14 mouse cellular contexts compared by ENCODE assay signal in the genomic region with DNA sequence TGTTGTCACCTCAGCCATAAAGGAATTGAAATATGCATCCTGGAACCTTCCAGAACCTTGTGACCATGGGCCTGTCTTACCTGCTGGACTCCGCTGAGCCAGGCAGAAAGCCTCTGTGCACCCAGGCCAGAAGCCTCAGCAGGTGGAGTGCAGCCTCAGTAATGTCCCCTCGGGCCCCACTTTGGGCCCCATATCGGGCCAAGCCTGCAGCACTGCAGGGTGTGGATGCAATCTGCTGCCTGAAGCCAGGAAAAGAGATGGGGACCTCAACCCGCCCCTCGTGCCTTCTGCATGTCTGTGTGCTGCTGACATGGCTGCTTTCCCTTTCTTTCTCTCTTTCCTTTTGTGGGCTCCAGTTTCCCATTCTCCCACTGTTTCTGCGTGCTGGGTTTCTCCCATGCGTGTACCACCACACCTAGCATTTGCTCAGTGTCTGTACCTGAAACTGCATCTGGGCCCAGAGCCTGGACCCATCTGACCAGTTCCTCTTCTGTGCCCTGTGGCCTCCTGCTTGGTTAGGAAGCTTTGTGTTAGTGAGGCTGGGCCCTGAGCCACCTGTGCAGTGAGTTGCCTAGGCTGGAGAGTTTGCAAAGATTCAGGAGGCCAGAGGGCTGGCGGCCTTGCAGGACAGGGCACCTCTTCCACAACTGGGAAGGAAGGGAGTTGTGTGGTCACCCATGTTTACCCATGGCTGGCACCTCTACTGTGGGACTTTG. TPM values are rescaled to one million over a fixed set of nuclear protein-coding genes. Genes with fewer than 3 reads are reported as not detected.
DNase-seq lines count a peak whose midpoint lies in the region; ATAC-seq and TF ChIP-seq lines count a peak whose summit lies in the region.
"Had no signal": no experiment of that assay in that cellular context is flagged by ENCODE, and none has a peak within 500 bp of the region (broad histone marks: within the 10 kb centered on the region; RNA-seq: fewer than 3 reads in every experiment).

No protein-coding gene starts in this region.

- no peak overlapping the region for H3K4me2 ChIP-seq in hindbrain, embryonic 13.5 days
- no peak overlapping the region for H3K4me2 ChIP-seq in hindbrain, embryonic 12.5 days (replicated peaks)
- peak overlapping the region; percentile 27; the same call in 1 of the 2 replicates for H3K4me2 ChIP-seq in intestine, postnatal 0 days (replicated peaks; ENCODE audit: low read depth)
- H3K4me2 ChIP-seq: limb, embryonic 12.5 days; midbrain, embryonic 13.5 days had no signal

- H3K4me3 ChIP-seq in hindbrain, embryonic 13.5 days = no peak overlapping the region
- no peak overlapping the region for H3K4me3 ChIP-seq in hindbrain, embryonic 12.5 days
- H3K4me3 ChIP-seq in G1E (ENCODE audit: low read depth, low read length) = peak overlapping the region; percentile 63; the same call in 1 of the 2 replicates
- H3K4me3 ChIP-seq in intestine, postnatal 0 days (ENCODE audit: low read depth, low read length) = no peak overlapping the region
- H3K4me3 ChIP-seq: limb, embryonic 12.5 days; midbrain, embryonic 13.5 days had no signal

- no peaks in the 10 kb centered on the region for H3K27me3 ChIP-seq in hindbrain, embryonic 13.5 days
- no peaks in the 10 kb centered on the region for H3K27me3 ChIP-seq in hindbrain, embryonic 12.5 days
- no peaks in the 10 kb centered on the region for H3K27me3 ChIP-seq in G1E (ENCODE audit: insufficient read depth, low read length)
- H3K27me3 ChIP-seq in intestine, postnatal 0 days (replicated peaks; ENCODE audit: control insufficient read depth, insufficient read depth, low read length) = no peaks in the 10 kb centered on the region
- H3K27me3 ChIP-seq: limb, embryonic 12.5 days; midbrain, embryonic 13.5 days had no signal

- H3K9ac ChIP-seq in hindbrain, embryonic 13.5 days = peak overlapping the region; percentile 58
- no peak overlapping the region for H3K9ac ChIP-seq in hindbrain, embryonic 12.5 days
- H3K9ac ChIP-seq in intestine, postnatal 0 days (ENCODE audit: low read depth, low read length) = no peak overlapping the region
- H3K9ac ChIP-seq: limb, embryonic 12.5 days had no signal

- H3K4me1 ChIP-seq in hindbrain, embryonic 13.5 days (replicated peaks) = peaks cover 57% of the 10 kb centered on the region
- peaks cover 37% of the 10 kb centered on the region for H3K4me1 ChIP-seq in hindbrain, embryonic 12.5 days
- peaks cover 79% of the 10 kb centered on the region for H3K4me1 ChIP-seq in G1E (ENCODE audit: insufficient read depth, low read depth, low read length)
- 0 out of 2 replicates have a peak, but pooled peaks cover 6% of the 10 kb centered on the region for H3K4me1 ChIP-seq in intestine, postnatal 0 days (replicated peaks; ENCODE audit: control insufficient read depth, insufficient read depth, low read length)

- no peaks in the 10 kb centered on the region for H3K9me3 ChIP-seq in hindbrain, embryonic 13.5 days
- no peaks in the 10 kb centered on the region for H3K9me3 ChIP-seq in hindbrain, embryonic 12.5 days (replicated peaks)
- H3K9me3 ChIP-seq in G1E (replicated peaks) = no peaks in the 10 kb centered on the region
- no peaks in the 10 kb centered on the region for H3K9me3 ChIP-seq in intestine, postnatal 0 days (ENCODE audit: control insufficient read depth)
- H3K9me3 ChIP-seq: limb, embryonic 12.5 days; midbrain, embryonic 13.5 days had no signal

- no peak for DNase-seq in G1E (ENCODE audit: low spot score)
- no peak for DNase-seq in cerebellum, adult 11-12 months
- DNase-seq: cerebellum, adult 11 months; heart, adult 18-20 months; kidney, postnatal 4 days; lung, postnatal 10 days; spleen, adult 18-20 months had no signal

- no peak for ATAC-seq in hindbrain, embryonic 13.5 days (ENCODE audit: low FRiP score)
- no peak for ATAC-seq in hindbrain, embryonic 12.5 days (ENCODE audit: low FRiP score)
- ATAC-seq in G1E (ENCODE audit: extremely low read depth, insufficient number of reproducible peaks, low FRiP score, poor library complexity, severe bottlenecking) = no peak
- ATAC-seq in intestine, postnatal 0 days = peak; percentile 30; the same call in 1 of the 2 replicates
- ATAC-seq in megakaryocyte, adult 5-6 weeks (ENCODE audit: poor library complexity, severe bottlenecking) = peak; percentile 24; the same call in 1 of the 2 replicates
- ATAC-seq in megakaryocyte-erythroid progenitor cell, adult 5-6 weeks (replicated peaks; ENCODE audit: low FRiP score, low TSS enrichment, poor library complexity, severe bottlenecking) = no peak
- ATAC-seq: midbrain, embryonic 13.5 days had no signal

- H3K36me3 ChIP-seq in hindbrain, embryonic 13.5 days = peaks cover 62% of the 10 kb centered on the region
- H3K36me3 ChIP-seq in hindbrain, embryonic 12.5 days = peaks cover 48% of the 10 kb centered on the region
- peaks cover 90% of the 10 kb centered on the region for H3K36me3 ChIP-seq in G1E (replicated peaks)
- H3K36me3 ChIP-seq in intestine, postnatal 0 days (ENCODE audit: control insufficient read depth, insufficient read depth) = peaks cover 31% of the 10 kb centered on the region

- WGBS in hindbrain, embryonic 13.5 days = 91% methylated on average over 8 of the region's 8 CpGs
- 94% methylated on average over 8 of the region's 8 CpGs for WGBS in hindbrain, embryonic 12.5 days
- 51% methylated on average over 8 of the region's 8 CpGs for WGBS in intestine, postnatal 0 days

- no peak for TF ChIP-seq CTCF in G1E (IDR thresholded peaks at IDR 0.05; ENCODE audit: low read depth, low read length)
- no peak for TF ChIP-seq CTCF in intestine, postnatal 0 days (IDR thresholded peaks at IDR 0.05; ENCODE audit: low read depth)

- 0 out of 2 replicates have a peak overlapping the region, but pooled peaks have one; percentile 13 for H3K27ac ChIP-seq in hindbrain, embryonic 13.5 days
- H3K27ac ChIP-seq in hindbrain, embryonic 12.5 days = no peak overlapping the region
- peak overlapping the region; percentile 87 for H3K27ac ChIP-seq in intestine, postnatal 0 days (ENCODE audit: low read depth, low read length)
- H3K27ac ChIP-seq: limb, embryonic 12.5 days; midbrain, embryonic 13.5 days had no signal

RNA-seq across cellular contexts. Expression of a gene that starts 10.7 kb away (rescaled TPM):
- 61.6 and 66.2 TPM in 2 replicates for polyA plus RNA-seq in hindbrain, embryonic 13.5 days (2015; fragmentation: Nextera tagmentation; extraction: Ambion mirVana)
- polyA plus RNA-seq in hindbrain, embryonic 12.5 days (2016; fragmentation: Nextera tagmentation; extraction: Ambion mirVana) = 67.1 and 76.9 TPM in 2 replicates
- total RNA-seq in G1E (2014; fragmentation: Nextera tagmentation) = 191 and 194 TPM in 2 replicates
- total RNA-seq in G1E (2017) = 136 and 151 TPM in 2 replicates
- polyA plus RNA-seq in G1E (2012) = 533 and 565 TPM in 2 replicates
- polyA plus RNA-seq in intestine, postnatal 0 days (2015; fragmentation: Nextera tagmentation; extraction: Ambion mirVana) = 26.6 and 29.0 TPM in 2 replicates
- 39.0 and 41.4 TPM in 2 replicates for total RNA-seq in megakaryocyte, adult 5-6 weeks (2015)
- 187 and 200 TPM in 2 replicates for total RNA-seq in megakaryocyte, adult 5-6 weeks (2017)
- 152 and 163 TPM in 2 replicates for total RNA-seq in megakaryocyte-erythroid progenitor cell, adult 5-6 weeks (2014; fragmentation: Nextera tagmentation)
- 269 and 335 TPM in 2 replicates for total RNA-seq in megakaryocyte-erythroid progenitor cell, adult 5-6 weeks (2017)

RNA-seq across cellular contexts. Expression of a gene that starts 11.2 kb away (rescaled TPM):
- 22.3 and 24.9 TPM in 2 replicates for polyA plus RNA-seq in hindbrain, embryonic 13.5 days (2015; fragmentation: Nextera tagmentation; extraction: Ambion mirVana)
- polyA plus RNA-seq in hindbrain, embryonic 12.5 days (2016; fragmentation: Nextera tagmentation; extraction: Ambion mirVana) = 26.6 and 29.6 TPM in 2 replicates
- total RNA-seq in G1E (2014; fragmentation: Nextera tagmentation) = not detected in 2 replicates
- total RNA-seq in G1E (2017) = 0.17 TPM in 1 of 2 replicates, not detected in the other
- 0.18 TPM in 1 of 2 replicates, not detected in the other for polyA plus RNA-seq in G1E (2012)
- polyA plus RNA-seq in intestine, postnatal 0 days (2015; fragmentation: Nextera tagmentation; extraction: Ambion mirVana) = 30.1 and 37.2 TPM in 2 replicates
- total RNA-seq in megakaryocyte, adult 5-6 weeks (2015) = 6.3 and 6.7 TPM in 2 replicates
- 4.4 and 10.2 TPM in 2 replicates for total RNA-seq in megakaryocyte, adult 5-6 weeks (2017)
- 1.2 and 1.7 TPM in 2 replicates for total RNA-seq in megakaryocyte-erythroid progenitor cell, adult 5-6 weeks (2014; fragmentation: Nextera tagmentation)
- 2.1 and 3.0 TPM in 2 replicates for total RNA-seq in megakaryocyte-erythroid progenitor cell, adult 5-6 weeks (2017)

RNA-seq across cellular contexts. Expression of a gene that starts 20.2 kb away (rescaled TPM):
- polyA plus RNA-seq in hindbrain, embryonic 13.5 days (2015; fragmentation: Nextera tagmentation; extraction: Ambion mirVana) = 583 and 598 TPM in 2 replicates
- 530 and 668 TPM in 2 replicates for polyA plus RNA-seq in hindbrain, embryonic 12.5 days (2016; fragmentation: Nextera tagmentation; extraction: Ambion mirVana)
- 2,952 and 3,110 TPM in 2 replicates for total RNA-seq in G1E (2014; fragmentation: Nextera tagmentation)
- total RNA-seq in G1E (2017) = 3,218 and 3,548 TPM in 2 replicates
- polyA plus RNA-seq in G1E (2012) = 11,196 and 11,583 TPM in 2 replicates
- 708 and 727 TPM in 2 replicates for polyA plus RNA-seq in intestine, postnatal 0 days (2015; fragmentation: Nextera tagmentation; extraction: Ambion mirVana)
- total RNA-seq in megakaryocyte, adult 5-6 weeks (2015) = 1,580 and 1,599 TPM in 2 replicates
- total RNA-seq in megakaryocyte, adult 5-6 weeks (2017) = 1,732 and 1,915 TPM in 2 replicates
- total RNA-seq in megakaryocyte-erythroid progenitor cell, adult 5-6 weeks (2014; fragmentation: Nextera tagmentation) = 4,307 and 4,493 TPM in 2 replicates
- total RNA-seq in megakaryocyte-erythroid progenitor cell, adult 5-6 weeks (2017) = 2,815 and 2,969 TPM in 2 replicates

RNA-seq across cellular contexts. Expression of a gene that starts 23.1 kb away (rescaled TPM):
- 253 and 263 TPM in 2 replicates for polyA plus RNA-seq in hindbrain, embryonic 13.5 days (2015; fragmentation: Nextera tagmentation; extraction: Ambion mirVana)
- 177 and 220 TPM in 2 replicates for polyA plus RNA-seq in hindbrain, embryonic 12.5 days (2016; fragmentation: Nextera tagmentation; extraction: Ambion mirVana)
- 246 and 251 TPM in 2 replicates for total RNA-seq in G1E (2014; fragmentation: Nextera tagmentation)
- total RNA-seq in G1E (2017) = 152 and 156 TPM in 2 replicates
- 222 and 257 TPM in 2 replicates for polyA plus RNA-seq in G1E (2012)
- polyA plus RNA-seq in intestine, postnatal 0 days (2015; fragmentation: Nextera tagmentation; extraction: Ambion mirVana) = 584 and 605 TPM in 2 replicates
- 113 and 114 TPM in 2 replicates for total RNA-seq in megakaryocyte, adult 5-6 weeks (2015)
- total RNA-seq in megakaryocyte, adult 5-6 weeks (2017) = 84.8 and 86.1 TPM in 2 replicates
- total RNA-seq in megakaryocyte-erythroid progenitor cell, adult 5-6 weeks (2014; fragmentation: Nextera tagmentation) = 196 and 302 TPM in 2 replicates
- 103 and 168 TPM in 2 replicates for total RNA-seq in megakaryocyte-erythroid progenitor cell, adult 5-6 weeks (2017)

RNA-seq across cellular contexts. Expression of a gene that starts 23.7 kb away (rescaled TPM):
- polyA plus RNA-seq in hindbrain, embryonic 13.5 days (2015; fragmentation: Nextera tagmentation; extraction: Ambion mirVana) = 182 and 183 TPM in 2 replicates
- polyA plus RNA-seq in hindbrain, embryonic 12.5 days (2016; fragmentation: Nextera tagmentation; extraction: Ambion mirVana) = 170 and 191 TPM in 2 replicates
- total RNA-seq in G1E (2014; fragmentation: Nextera tagmentation) (0.10 and 0.23 TPM in 2 replicates), G1E (2017) (0.06 and 0.11 TPM in 2 replicates)
- 0.02 and 0.04 TPM in 2 replicates for polyA plus RNA-seq in G1E (2012)
- polyA plus RNA-seq in intestine, postnatal 0 days (2015; fragmentation: Nextera tagmentation; extraction: Ambion mirVana) = 1.1 and 1.6 TPM in 2 replicates
- not detected in 2 replicates for total RNA-seq in megakaryocyte, adult 5-6 weeks (2015)
- not detected in 2 replicates for total RNA-seq in megakaryocyte, adult 5-6 weeks (2017)
- 0.07 TPM in 1 of 2 replicates, not detected in the other for total RNA-seq in megakaryocyte-erythroid progenitor cell, adult 5-6 weeks (2014; fragmentation: Nextera tagmentation)
- not detected in 2 replicates for total RNA-seq in megakaryocyte-erythroid progenitor cell, adult 5-6 weeks (2017)

Comparison
In these comparisons a context has a peak if more than half of its experiments do, and no peak if none do; other contexts are left out.
1. ATAC-seq: peak in intestine, postnatal 0 days (single experiment) and megakaryocyte, adult 5-6 weeks (single experiment); none in hindbrain, embryonic 13.5 days (single experiment), hindbrain, embryonic 12.5 days (single experiment), G1E (single experiment) and megakaryocyte-erythroid progenitor cell, adult 5-6 weeks (single experiment).
2. RNA of a gene that starts 11.2 kb away (polyA plus RNA-seq): 30.1 to 37.2 TPM in intestine, postnatal 0 days, 26.6 to 29.6 TPM in hindbrain, embryonic 12.5 days and 22.3 to 24.9 TPM in hindbrain, embryonic 13.5 days; 0.18 TPM in G1E; every median in the first group is over 10 times any median in the second.
3. RNA of a gene that starts 20.2 kb away (polyA plus RNA-seq): 11,196 to 11,583 TPM in G1E; 708 to 727 TPM in intestine, postnatal 0 days, 530 to 668 TPM in hindbrain, embryonic 12.5 days and 583 to 598 TPM in hindbrain, embryonic 13.5 days; every median in the first group is over 10 times any median in the second.